Comparison of ENCODE assay signal across 17 mouse cellular contexts in the genomic region with DNA sequence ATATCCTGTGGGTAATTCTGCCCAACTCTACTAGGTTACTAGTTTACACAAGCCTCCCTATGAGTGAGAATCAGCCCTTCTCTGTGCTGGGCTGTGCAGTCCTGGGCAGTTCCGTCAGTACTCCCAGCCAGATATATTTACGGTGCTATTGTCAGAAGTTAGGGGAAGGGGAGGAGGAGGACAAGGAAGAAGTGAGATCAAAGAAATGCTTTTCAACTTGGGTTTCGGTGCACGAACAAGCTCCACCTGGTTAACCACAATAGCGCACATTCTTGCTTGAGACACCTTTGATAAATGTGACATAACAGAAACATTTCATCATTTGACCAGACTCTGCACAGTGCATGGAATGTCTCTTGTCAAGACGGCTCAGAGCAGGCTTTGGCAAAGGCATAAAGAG.
DNase-seq lines count a peak whose midpoint lies in the region; ATAC-seq and TF ChIP-seq lines count a peak whose summit lies in the region.
"Had no signal": no experiment of that assay in that cellular context is flagged by ENCODE, and none has a peak within 500 bp of the region (broad histone marks: within the 10 kb centered on the region; RNA-seq: fewer than 3 reads in every experiment).

No protein-coding gene starts in this region.

- H3K36me3 ChIP-seq in intestine, embryonic 14.5 days (ENCODE audit: control insufficient read depth, insufficient read depth, low read length), result no peaks in the 10 kb centered on the region
- no peaks in the 10 kb centered on the region for H3K36me3 ChIP-seq in intestine, postnatal 0 days (ENCODE audit: control insufficient read depth, insufficient read depth)
- H3K36me3 ChIP-seq in lung, embryonic 14.5 days (ENCODE audit: insufficient read depth), result no peaks in the 10 kb centered on the region
- H3K36me3 ChIP-seq in embryonic facial prominence, embryonic 15.5 days, result no peaks in the 10 kb centered on the region
- H3K36me3 ChIP-seq in stomach, embryonic 16.5 days (ENCODE audit: control insufficient read depth, insufficient read depth, low read length), result no peaks in the 10 kb centered on the region
- H3K36me3 ChIP-seq: forebrain, embryonic 10.5 days had no signal

- no peak for DNase-seq in intestine, embryonic 14.5 days (ENCODE audit: low spot score)
- no peak for DNase-seq in lung, embryonic 14.5 days
- no peak for DNase-seq in lung, postnatal 14 days
- no peak for DNase-seq in left cerebral cortex, postnatal 10 days (ENCODE audit: extremely low spot score in 1 of 2, low spot score in 2 of 2)
- DNase-seq: adrenal gland, postnatal 25 days; cerebellum, adult 9-11 months; heart, postnatal 4 days; kidney, postnatal 4 days; liver had no signal

- no peak overlapping the region for H3K4me3 ChIP-seq in intestine, embryonic 14.5 days (ENCODE audit: low read depth, low read length)
- H3K4me3 ChIP-seq in intestine, postnatal 0 days (ENCODE audit: low read depth, low read length), result no peak overlapping the region
- no peak overlapping the region for H3K4me3 ChIP-seq in lung, embryonic 14.5 days (ENCODE audit: low read depth, low read length)
- no peak overlapping the region for H3K4me3 ChIP-seq in embryonic facial prominence, embryonic 15.5 days (replicated peaks)
- H3K4me3 ChIP-seq in stomach, embryonic 16.5 days (replicated peaks; ENCODE audit: low read length), result no peak overlapping the region
- H3K4me3 ChIP-seq: forebrain, embryonic 10.5 days had no signal

- no peaks in the 10 kb centered on the region for H3K9me3 ChIP-seq in intestine, embryonic 14.5 days (ENCODE audit: control insufficient read depth, low read length)
- no peaks in the 10 kb centered on the region for H3K9me3 ChIP-seq in intestine, postnatal 0 days (ENCODE audit: control insufficient read depth)
- H3K9me3 ChIP-seq in lung, embryonic 14.5 days (ENCODE audit: low read depth, low read length), result no peaks in the 10 kb centered on the region
- H3K9me3 ChIP-seq in embryonic facial prominence, embryonic 15.5 days (replicated peaks), result no peaks in the 10 kb centered on the region
- H3K9me3 ChIP-seq in stomach, embryonic 16.5 days (replicated peaks; ENCODE audit: control insufficient read depth, low read length), result no peaks in the 10 kb centered on the region
- H3K9me3 ChIP-seq: forebrain, embryonic 10.5 days had no signal

- 0 out of 2 replicates have a peak, but pooled peaks cover 2% of the 10 kb centered on the region for H3K4me1 ChIP-seq in intestine, embryonic 14.5 days (replicated peaks; ENCODE audit: control insufficient read depth, insufficient read depth, low read length)
- no peaks in the 10 kb centered on the region for H3K4me1 ChIP-seq in intestine, postnatal 0 days (replicated peaks; ENCODE audit: control insufficient read depth, insufficient read depth, low read length)
- H3K4me1 ChIP-seq in lung, embryonic 14.5 days (ENCODE audit: insufficient read depth), result 0 out of 2 replicates have a peak, but pooled peaks cover 2% of the 10 kb centered on the region
- no peaks in the 10 kb centered on the region for H3K4me1 ChIP-seq in embryonic facial prominence, embryonic 15.5 days
- H3K4me1 ChIP-seq in stomach, embryonic 16.5 days (ENCODE audit: control insufficient read depth, insufficient read depth, low read length), result no peaks in the 10 kb centered on the region
- H3K4me1 ChIP-seq: forebrain, embryonic 10.5 days had no signal

- intact Hi-C loops in left cerebral cortex, postnatal 10 days (cut with DNase I), result no loop called here

- H3K27ac ChIP-seq in intestine, embryonic 14.5 days (ENCODE audit: low read depth), result no peak overlapping the region
- no peak overlapping the region for H3K27ac ChIP-seq in intestine, postnatal 0 days (ENCODE audit: low read depth, low read length)
- H3K27ac ChIP-seq in lung, embryonic 14.5 days (ENCODE audit: low read depth), result no peak overlapping the region
- H3K27ac ChIP-seq in embryonic facial prominence, embryonic 15.5 days (replicated peaks), result no peak overlapping the region
- H3K27ac ChIP-seq in stomach, embryonic 16.5 days (ENCODE audit: low read length), result peak overlapping the region; percentile 40; the same call in 1 of the 2 replicates
- H3K27ac ChIP-seq: forebrain, embryonic 10.5 days; hindbrain, embryonic 14.5 days had no signal

- no peak for TF ChIP-seq CTCF in intestine, postnatal 0 days (IDR thresholded peaks at IDR 0.05; ENCODE audit: low read depth)
- no peak for TF ChIP-seq CTCF in lung, embryonic 14.5 days (IDR thresholded peaks at IDR 0.05; ENCODE audit: low read depth)

- no peak overlapping the region for H3K9ac ChIP-seq in intestine, embryonic 14.5 days (ENCODE audit: low read length)
- H3K9ac ChIP-seq in intestine, postnatal 0 days (ENCODE audit: low read depth, low read length), result no peak overlapping the region
- H3K9ac ChIP-seq in lung, embryonic 14.5 days, result no peak overlapping the region
- no peak overlapping the region for H3K9ac ChIP-seq in embryonic facial prominence, embryonic 15.5 days
- no peak overlapping the region for H3K9ac ChIP-seq in stomach, embryonic 16.5 days (ENCODE audit: low read length)
- H3K9ac ChIP-seq: hindbrain, embryonic 14.5 days had no signal

- peak; percentile 89 for ATAC-seq in intestine, embryonic 14.5 days (replicated peaks; ENCODE audit: low FRiP score, low TSS enrichment, low read depth)
- no peak for ATAC-seq in intestine, postnatal 0 days
- peak; percentile 69 for ATAC-seq in lung, embryonic 14.5 days (ENCODE audit: insufficient read depth)
- peak; percentile 63; the same call in 1 of the 2 replicates for ATAC-seq in embryonic facial prominence, embryonic 15.5 days (ENCODE audit: insufficient number of reproducible peaks, low FRiP score, low TSS enrichment, low read depth)
- peak; percentile 82 for ATAC-seq in stomach, embryonic 16.5 days (ENCODE audit: insufficient read depth, low FRiP score)
- ATAC-seq: inflammation-experienced regulatory T-cells, adult 6 months; lung, postnatal 0 days had no signal

- no peaks in the 10 kb centered on the region for H3K27me3 ChIP-seq in intestine, embryonic 14.5 days (replicated peaks; ENCODE audit: control insufficient read depth, insufficient read depth, low read length)
- no peaks in the 10 kb centered on the region for H3K27me3 ChIP-seq in intestine, postnatal 0 days (replicated peaks; ENCODE audit: control insufficient read depth, insufficient read depth, low read length)
- no peaks in the 10 kb centered on the region for H3K27me3 ChIP-seq in lung, embryonic 14.5 days (ENCODE audit: insufficient read depth, low read length)
- no peaks in the 10 kb centered on the region for H3K27me3 ChIP-seq in embryonic facial prominence, embryonic 15.5 days
- no peaks in the 10 kb centered on the region for H3K27me3 ChIP-seq in stomach, embryonic 16.5 days (ENCODE audit: control insufficient read depth, insufficient read depth, low read length)

- no peak overlapping the region for H3K4me2 ChIP-seq in intestine, embryonic 14.5 days (ENCODE audit: low read length)
- no peak overlapping the region for H3K4me2 ChIP-seq in intestine, postnatal 0 days (replicated peaks; ENCODE audit: low read depth)
- H3K4me2 ChIP-seq in lung, embryonic 14.5 days, result no peak overlapping the region
- no peak overlapping the region for H3K4me2 ChIP-seq in embryonic facial prominence, embryonic 15.5 days (replicated peaks)
- H3K4me2 ChIP-seq in stomach, embryonic 16.5 days (ENCODE audit: low read depth, low read length), result 0 out of 2 replicates have a peak overlapping the region, but pooled peaks have one; percentile 5
- H3K4me2 ChIP-seq: hindbrain, embryonic 14.5 days; midbrain, embryonic 11.5 days had no signal

- 34% methylated on average over 6 of the region's 6 CpGs for WGBS in intestine, embryonic 14.5 days
- WGBS in intestine, postnatal 0 days, result 40% methylated on average over 6 of the region's 6 CpGs
- 19% methylated on average over 6 of the region's 6 CpGs for WGBS in lung, embryonic 14.5 days
- 50% methylated on average over 6 of the region's 6 CpGs for WGBS in embryonic facial prominence, embryonic 15.5 days
- 25% methylated on average over 6 of the region's 6 CpGs for WGBS in stomach, embryonic 16.5 days
